Mouse (Mus musculus): Measurements from ENCODE around the gene Afdn. TPM values are rescaled to one million over a fixed set of nuclear protein-coding genes. Genes with fewer than 3 reads are reported as not detected.
"Not testable (repeated sequence)": the region's sequence is repeated elsewhere in the genome, so short reads cannot be mapped to it uniquely, and the experiment has no call there.

Afdn gene
- total RNA-seq, 2 experiments from 2014 or later: 90.3 to 96.9 TPM

DNA sequence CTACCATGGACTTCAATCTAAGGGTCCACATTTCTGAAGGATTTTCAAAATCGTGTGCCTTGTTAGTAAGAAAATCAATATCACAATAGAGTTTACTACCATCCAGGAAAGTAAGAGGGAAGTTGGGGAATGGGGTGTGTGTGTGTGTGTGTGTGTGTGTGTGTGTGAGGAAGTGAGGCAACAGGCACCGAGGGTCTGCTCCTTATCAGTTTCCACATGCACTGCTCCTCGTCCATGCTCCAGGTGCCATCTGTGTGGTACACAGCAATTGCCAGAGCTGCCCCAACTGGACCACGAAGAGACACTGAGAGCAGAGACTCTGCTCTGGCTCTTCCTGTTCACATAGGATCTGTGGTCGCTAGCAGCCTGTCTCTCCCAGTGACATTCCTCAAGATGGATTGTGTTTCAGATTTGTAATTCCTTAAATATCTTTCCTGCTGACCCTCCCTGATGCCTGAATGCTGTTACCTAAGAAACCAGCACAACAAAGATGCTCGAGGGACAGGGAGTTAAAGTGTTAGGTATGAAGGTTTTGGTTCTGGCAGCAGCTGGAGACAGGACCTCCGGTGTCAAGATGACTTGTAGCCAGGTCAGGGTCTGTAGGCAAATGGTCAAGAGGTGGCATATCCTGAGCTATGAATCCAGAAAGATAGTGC is 22.1 kb upstream of the Afdn start:
- DNase-seq (ENCODE audit: low spot score in 2 of 2): no peak

DNA sequence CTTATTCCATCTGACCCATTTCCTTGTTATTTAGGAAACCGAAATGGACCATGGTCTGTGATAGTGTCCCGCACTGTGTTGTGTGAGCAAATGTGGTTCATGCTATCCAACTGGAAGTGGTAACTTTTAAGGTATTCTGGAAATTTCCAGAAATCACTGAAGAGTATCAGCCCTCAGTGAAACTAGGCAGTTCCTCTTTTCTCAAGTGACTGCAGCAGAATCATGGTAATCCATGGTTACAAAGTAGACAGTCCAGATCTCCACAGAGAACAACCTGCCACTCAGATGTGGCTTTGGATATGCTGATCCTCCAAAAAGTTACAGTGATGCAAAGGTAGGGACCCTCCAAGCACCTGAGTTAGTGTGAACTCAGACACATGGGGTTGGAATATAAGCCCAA is 21.4 kb upstream of the Afdn start:
- DNase-seq (ENCODE audit: low spot score in 2 of 2): no peak

DNA sequence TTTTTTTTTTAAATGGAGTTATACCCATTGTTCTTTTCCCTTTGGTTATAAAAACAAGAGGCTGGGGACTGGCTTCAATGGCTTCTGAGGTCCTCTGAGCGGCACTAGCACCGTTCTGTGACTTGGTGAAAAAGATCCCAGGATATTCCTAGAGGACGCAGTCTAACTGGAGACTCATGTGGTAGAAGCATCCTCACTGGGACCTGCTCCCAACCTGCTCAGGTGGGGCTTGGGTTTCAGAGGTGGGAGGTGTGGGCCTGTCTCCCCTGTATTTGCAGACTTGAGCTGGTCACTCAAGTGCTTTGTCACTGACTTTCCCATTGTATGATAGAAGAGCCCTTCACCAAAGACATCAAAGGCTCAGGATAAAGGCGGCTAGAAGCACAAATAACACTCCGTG is 20.4 kb upstream of the Afdn start:
- DNase-seq (ENCODE audit: low spot score in 2 of 2): no peak

DNA sequence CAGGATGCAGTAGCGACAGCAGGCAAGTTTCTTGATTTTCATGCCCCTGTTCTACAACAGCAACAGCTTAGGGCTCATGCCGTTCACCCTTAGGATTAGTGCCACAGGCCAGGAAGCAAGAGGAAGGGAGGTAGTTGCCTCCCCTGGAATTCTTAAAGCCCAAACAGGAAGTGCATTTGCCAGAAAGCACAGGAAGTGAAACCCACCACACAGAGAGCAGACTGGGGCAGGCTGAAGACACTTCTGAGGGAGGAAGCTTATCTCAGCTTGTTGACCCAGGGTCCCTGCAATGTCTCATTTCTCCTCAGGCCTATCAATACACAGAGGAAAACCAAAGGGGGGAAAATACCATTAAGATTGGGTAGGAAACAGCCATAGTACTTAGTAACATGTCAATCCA is 19.5 kb upstream of the Afdn start:
- no peak for DNase-seq (ENCODE audit: low spot score in 2 of 2)

DNA sequence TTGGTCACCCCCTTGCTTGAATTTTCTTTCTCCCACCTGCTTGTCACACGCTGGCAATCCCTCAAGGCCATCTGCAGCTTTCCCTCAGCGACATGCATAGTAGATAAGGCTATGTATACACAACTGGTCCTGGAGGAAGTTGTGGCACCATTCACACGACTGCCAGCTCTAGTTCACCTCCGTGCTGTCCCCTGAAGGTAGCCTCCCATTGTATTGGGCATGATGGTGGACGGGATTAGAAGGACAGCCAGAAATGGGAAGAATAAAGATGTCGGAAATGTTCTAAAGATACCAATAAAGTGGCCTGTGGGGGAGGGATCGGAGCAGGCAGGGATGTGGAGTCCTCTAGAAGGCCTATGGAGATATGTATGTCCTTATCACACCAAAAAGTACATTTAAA is 18.7 kb upstream of the Afdn start:
- no peak for DNase-seq (ENCODE audit: low spot score in 2 of 2)

DNA sequence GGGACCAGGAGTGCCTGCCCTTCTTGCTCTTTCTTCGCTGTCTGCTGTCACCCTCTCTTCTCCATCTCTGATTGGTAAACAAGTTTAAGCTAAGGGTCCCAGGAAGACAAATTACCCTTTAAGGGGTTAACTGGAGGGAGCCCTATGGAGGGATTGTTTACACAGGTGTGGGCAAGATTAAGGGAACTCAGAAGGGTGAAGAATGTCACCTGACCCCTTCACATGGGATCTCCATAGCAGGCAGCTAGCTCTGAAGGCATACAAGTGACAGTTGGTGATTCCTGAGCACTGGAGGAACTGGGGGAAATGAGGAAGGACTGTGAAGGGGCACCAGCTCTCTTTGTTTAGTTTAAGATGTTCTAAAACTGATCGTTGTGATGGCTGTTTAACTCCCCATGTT is 18.0 kb upstream of the Afdn start:
- DNase-seq (ENCODE audit: low spot score in 2 of 2): no peak

DNA sequence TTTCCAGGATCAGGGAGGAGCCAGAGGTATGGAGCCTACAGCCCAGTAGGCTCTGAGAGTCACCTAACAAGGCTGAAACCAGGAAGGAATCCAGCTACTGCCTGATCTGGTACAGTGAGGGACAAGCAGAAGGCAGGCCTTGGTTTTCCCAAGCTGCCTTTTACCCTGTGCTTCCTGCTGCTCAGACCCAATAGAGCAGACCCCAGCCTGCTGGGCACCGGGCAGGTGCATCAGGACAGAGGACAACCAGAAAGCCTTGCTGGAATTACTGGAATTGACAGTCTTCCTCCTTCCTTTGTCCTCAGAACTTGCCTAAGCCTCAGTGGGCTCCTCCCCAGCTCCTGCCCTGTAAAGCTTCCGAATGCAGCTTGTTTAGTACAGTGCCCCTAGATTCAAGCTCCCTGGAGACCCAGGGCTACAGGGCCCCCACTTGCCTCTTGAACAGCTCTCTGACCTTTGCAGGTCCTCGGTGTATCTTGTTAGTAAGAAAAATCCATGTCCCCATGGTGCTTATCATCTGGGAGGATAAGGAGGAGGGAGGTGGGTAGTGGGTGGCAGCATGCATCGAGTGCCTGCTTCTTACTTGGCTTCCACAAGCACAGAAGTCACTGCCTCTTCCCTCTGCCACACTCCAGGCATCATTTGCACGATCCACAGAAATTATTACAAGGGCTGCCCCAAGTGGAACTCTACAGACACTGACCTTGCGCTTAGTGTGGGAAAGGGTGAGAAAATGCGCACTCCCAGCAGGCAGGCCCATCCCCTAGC is 17.2 kb upstream of the Afdn start:
- no peak for DNase-seq (ENCODE audit: low spot score in 2 of 2)

DNA sequence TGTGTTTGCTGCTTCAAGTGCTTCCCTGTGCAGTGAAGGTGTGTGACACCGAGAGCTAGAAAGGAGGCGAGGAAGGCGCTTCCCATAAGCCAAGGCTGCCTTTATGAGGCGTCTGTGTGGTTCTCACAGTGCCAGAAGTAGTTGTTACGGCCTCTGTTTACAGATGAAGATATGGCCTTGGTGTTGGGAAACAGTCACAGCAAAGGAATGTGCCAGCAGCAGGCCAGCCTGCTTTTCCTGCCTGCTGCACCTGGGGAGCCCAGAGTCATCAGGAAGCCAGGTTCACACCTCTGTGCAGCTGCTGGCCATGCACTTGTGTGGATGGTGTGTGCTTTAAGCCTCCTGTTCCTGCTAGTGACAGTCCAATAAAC is 16.6 kb upstream of the Afdn start:
- DNase-seq (ENCODE audit: low spot score in 2 of 2): no peak

DNA sequence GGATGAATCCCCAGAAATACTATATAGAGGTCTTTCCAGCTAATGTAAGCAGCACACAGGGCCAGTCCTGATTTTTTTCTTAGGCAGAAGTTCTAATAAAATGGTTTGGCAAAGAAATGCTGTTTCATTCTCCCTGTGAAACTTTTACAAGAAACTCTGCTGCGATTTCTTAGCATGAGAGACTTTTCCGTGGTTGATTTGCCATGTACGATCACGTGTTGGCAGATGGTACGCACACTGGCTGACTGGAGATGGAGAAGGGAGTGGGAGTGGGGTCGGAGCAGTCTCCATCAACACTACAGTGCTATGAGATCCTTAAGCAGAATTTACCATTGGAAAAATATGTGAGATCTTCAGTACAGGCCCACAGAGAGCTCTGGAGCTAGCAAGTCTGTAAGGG is 16.1 kb upstream of the Afdn start:
- DNase-seq (ENCODE audit: low spot score in 2 of 2): no peak

DNA sequence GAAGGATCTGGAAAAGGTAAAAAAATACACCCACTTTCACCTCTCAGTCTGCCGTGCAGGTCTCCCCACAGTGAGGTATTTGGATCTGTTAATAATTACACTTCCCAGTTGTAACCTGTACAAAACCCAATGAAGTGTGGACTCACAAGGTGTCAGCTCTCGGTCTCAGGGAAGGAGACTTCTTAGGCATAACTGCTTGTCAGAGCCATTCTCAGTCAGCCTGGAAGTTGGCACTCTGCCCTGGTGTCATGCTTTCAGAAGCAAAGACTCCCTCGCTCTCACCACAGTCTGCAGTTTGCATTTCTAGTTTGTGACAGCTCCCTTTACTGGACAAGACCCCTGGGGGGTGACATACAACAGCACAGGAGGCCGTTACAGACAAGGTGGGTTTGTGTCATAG is 15.5 kb upstream of the Afdn start:
- DNase-seq (ENCODE audit: low spot score in 2 of 2): no peak

DNA sequence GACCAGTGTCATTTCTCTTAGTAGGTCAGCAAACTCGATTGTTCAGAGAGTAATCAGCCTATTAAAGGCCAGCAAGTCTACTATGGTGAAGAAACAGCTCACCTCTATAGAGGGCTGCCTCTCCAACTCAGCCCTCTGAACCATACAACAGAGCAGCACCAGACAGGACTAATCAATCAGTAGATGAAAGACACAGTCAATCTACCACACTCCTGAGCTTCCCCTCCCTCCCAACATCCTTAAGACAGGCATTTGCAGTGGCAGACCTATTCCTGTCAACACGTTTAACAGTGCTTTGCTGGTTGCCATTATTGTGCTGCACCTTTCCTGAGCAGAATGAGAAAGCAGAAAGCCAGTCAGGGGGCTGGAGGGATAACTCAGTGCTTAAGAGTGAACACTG is 15.0 kb upstream of the Afdn start:
- DNase-seq (ENCODE audit: low spot score in 2 of 2): no peak

DNA sequence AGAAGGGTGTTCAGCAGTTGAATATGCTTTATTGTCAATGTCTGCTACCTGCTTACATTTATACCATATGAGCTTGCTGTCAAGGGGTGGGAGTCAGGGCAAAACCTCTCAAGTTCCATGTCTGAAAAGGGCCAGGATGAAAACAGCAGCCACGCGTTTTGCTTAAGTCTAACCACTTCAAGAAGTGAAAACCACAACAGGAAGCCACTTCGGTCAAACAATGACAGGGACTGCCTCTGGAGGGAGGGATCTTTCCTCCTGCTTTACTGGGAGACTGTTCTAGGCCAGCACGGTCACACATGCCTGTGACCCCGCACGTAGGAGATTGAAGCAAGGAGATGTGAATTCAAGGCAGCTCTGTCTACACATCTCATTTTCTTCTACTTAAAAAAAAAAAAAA is 14.0 kb upstream of the Afdn start:
- no peak for DNase-seq (ENCODE audit: low spot score in 2 of 2)

DNA sequence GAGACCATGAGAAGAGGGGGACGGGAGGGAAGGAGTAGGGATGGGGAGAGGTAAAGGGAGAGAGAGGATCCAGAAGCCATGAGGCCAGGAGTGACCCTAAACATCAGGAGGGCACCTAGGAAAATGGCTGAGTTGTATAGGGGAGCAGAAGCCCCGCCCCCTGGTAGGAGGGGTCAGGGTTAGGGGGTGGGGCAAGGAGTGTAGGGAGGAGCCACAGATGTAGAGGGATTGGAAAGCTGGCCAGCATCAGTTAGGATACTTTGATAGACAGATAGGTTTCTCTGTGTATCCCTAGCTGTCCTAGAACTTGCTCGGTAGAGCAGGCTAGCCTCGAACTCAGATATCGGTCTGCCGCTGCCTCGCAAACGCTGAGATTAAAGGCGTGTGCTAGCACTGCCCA is 12.7 kb upstream of the Afdn start:
- DNase-seq (ENCODE audit: low spot score in 2 of 2): no peak

DNA sequence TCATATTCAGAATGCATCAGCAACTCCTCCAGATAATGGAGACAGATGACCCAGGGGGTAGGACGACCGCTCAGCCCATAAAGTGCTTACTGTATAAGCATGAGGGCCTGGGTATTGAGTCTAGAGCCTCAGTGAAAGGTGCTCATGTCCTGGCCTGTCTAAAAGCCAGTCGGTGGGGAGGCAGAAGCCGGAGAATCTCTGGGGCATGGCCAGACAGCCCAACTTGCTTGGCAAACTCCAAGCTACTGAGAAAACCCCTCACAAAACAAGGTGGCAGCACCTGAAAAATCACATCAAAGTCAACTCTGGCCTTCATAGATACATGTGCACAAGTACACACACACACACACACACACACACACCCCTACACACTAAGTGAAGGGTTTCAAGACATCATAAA is 11.3 kb upstream of the Afdn start:
- no peak for DNase-seq (ENCODE audit: low spot score in 2 of 2)

DNA sequence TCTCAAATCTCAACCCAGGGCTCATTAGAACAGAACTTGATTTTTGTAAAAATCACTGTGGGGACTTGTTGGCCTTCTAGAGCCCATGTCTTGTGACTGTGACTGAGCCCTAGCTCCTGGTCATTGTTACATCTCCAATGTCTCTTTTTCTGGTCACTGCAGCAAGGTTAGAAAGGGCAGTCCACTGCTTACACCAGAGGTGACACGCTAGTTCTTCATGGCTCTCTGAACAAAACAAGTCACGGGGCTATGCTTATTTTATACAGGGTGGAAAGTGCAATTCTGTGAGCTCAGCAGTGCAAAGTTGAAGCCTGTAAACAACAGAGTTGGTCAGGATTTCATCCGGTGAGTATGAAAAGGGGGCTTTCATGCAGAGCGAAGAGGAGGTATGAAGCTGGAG is 6.4 kb upstream of the Afdn start:
- no peak for DNase-seq (ENCODE audit: low spot score in 2 of 2)

DNA sequence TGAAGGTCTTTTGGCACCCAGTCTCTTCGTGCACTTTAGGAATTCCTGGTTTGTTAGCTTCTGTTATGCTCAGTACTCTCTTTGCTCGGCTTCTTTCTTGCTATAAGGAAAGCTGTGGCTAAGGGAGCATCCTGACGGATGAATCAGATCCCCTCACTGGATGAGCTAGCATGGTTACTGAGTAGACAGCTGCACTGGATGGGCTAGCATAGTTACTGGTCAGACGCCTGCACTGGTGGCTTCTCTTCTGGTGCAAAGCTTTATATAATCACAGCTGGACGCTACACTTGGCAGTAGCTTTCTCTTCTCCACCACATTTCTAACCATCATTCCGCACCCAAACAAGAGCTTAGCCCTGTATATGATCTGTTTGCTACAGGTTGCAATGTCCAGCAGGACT is 5.4 kb upstream of the Afdn start:
- no peak for DNase-seq (ENCODE audit: low spot score in 2 of 2)

DNA sequence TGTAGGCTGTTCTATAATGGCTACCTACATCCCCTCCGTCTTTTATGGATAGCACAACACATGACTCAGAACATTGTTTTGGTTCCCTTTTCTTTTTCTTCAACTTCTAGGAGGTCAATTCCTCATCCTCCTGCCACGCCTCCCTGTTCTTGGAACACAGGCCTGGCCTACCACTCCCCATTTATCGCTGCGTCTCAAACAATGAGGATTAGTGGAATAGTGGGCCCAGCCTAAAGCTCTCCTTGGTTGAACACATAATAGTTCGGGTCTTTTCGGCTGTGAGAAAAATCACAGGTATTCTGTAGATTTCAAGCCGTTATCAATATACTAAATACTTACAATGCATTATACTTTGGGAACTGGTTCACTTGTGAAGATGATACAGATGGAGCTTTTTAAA is 1.8 kb upstream of the Afdn start:
- no peak for DNase-seq (ENCODE audit: low spot score in 2 of 2)

DNA sequence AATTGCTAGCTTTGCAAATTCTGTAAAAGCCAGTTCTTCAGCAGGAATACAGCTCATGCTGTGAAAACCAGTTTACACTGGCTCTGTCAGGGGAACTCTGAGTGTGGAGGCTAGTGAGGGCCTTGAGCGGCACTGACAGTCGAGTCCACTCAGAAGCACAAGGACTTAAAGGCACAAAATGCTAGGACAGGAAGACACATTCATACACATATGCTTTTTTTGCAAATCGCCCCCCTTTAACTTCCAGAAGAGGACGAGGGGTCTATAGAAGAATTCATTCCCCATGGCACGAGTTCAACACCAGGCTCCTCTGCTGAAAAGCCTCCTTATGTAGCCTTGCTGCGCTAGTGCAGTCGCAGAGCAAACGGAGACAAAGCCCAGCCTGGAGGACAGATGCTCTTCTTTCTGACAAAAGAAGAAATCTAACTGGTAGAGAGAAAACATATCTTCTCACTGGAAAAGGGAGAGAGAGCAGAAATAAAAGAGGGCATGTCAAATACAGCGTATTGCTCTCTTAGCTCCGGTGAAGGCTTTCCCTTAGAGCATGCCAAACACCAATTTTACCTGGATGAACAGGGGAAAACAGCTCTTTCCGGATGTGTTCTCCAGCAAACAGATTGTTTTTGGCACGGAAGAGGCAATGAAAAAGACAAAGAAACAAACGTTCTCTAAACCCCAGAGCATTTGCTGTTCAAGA is 1.0 kb upstream of the Afdn start:
- no peak for DNase-seq (ENCODE audit: low spot score in 2 of 2)

DNA sequence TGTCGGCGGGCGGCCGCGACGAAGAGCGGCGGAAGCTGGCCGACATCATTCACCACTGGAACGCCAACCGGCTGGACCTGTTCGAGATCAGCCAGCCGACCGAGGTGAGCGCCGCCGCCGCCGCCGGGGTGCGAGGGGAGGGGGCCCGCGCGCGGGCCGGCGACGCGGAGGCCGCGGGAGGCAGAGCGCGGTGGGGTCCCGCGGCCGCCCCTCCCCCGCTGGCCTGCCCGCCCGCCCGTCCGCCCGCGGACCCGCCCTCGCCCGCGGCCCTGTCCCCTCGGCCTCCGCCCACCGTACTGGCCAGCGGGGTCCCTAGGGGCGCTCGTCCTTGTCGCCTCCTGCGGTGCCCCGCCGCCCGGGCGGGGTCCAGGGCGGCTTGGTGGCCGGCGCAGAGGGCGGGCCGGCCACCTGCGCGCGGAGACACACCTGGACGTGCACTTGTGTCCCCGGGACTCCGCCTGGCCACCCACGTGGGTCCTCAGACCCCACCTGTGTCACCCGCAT is 388 bp downstream of the Afdn start:
- no peak for DNase-seq (ENCODE audit: low spot score in 2 of 2)

DNA sequence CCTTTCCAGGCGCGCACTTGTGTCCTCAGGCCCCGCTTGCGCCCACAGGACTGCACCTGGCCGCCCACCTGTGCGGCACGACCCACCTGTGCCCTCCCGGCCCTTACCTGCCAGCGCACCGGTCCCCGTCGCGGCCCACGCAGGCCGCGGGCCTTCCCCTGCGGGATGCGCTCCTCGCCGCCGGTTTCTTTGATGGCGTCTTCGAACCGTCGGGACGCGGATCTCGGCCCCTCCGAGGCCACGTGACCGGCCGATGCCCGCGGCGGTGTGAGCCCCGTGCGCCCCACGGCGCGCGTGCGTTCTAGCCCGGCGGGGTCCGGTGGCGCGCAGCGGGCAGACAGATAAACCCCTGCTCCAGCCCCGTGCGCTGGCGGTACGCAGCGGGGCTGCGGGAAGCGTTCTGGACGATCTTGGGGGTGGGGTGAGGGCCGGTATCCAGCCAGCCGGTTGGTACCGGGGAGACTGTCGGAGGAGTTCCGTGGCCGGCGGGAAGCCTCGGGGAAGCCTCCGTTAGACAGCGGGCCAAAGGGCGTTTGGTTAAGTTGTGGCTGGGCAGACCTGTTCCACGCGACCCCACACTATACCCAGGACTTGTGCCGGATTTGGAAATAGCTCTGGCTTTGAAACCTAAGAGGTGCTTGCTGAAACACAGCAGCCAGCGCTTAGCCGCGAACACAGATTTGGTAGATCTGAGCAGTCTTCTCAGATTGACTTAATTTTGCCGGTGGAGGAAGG is 1.0 kb downstream of the Afdn start, which contains the start of gene Tcte2:
Gene Tcte2, minus strand, starts transcription at position 647 of the 735 bp plus-strand sequence.
- DNase-seq (ENCODE audit: low spot score in 2 of 2): peak in 1 of 2 experiments; percentile 16

DNA sequence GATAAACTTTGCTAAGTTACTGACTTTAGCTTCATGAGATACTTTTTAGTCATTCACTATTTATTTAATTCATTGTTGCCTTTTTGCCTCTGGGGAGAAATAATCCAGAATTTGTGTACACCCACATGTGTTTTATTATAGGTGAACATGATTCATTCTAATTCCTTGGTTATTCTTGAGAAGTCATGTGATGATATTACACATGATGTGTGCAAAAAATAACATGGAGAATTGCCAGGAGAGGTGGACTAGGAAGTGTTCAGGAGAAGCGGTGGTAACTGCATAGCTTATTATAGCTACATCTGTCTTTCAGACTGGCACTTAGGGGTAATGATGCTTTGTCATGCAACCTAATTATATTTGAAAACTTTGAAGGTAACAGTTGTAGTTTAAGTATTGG is 3.5 kb downstream of the Afdn start:
- DNase-seq (ENCODE audit: low spot score in 2 of 2): no peak

DNA sequence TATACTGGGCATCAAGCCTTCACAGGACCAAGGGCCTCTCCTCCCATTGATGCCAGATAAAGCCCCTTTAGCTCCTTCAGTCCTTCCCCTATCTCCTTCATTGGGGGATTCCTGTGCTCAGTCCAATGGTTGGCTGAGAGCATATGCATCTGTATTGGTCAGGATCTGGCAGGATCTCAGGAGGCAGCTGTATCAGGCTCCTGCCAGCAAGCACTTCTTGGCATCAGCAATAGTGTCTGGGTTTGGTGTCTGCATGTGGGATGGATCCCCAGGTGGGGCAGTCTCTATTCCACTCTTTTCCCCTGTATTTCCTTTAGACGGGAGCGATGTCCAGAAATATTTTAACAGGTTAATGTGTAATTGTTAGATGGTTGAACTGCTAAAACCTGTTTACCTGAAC is 4.6 kb downstream of the Afdn start:
- DNase-seq (ENCODE audit: low spot score in 2 of 2): not testable (repeated sequence)

Measured in adrenal gland, postnatal 4 days (tissue).